Mouse (Mus musculus): Measurements from ENCODE around the gene Plxnb1.
A peak's percentile ranks its signal among the peaks of the same experiment; 100 is the strongest.

DNA sequence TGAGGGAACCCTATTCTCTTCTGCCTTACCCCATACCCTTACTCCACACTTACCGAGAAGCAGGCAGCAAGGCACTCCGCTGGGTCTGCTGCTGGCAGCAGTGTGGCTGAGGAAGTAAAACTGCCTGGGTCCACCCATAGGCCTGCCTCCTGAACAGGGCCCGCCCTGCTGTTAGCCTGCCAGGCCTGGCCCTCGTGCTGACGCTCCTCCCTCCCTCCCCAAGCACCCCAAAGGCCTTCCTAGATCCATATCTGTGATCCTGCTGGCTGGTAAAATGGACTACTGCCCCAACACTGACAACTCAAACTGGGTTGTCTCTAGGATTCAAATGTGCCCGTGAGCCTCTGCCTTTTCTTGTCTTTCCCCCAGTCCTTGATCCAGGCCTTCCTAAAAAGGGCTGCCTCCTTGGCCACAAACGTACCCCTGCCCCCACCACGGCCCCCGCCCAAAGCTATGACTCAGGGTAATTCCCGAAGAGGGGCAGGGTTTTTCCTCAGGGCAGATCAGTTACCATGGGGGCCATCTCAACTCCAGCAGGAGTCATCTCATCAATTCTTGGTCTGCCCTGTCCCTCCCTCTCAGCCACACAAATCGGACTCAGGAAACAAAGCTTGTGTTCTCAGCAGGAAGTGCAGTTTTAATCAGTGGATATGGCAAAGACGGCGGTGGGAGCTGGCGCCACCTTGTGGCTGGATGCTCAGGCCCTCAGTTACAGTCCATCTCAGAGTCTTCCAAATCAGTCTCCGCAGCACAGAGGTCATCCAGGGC is 35.9 kb upstream of the Plxnb1 start, which contains the start of gene Trex1:
- TF ChIP-seq CTCF (IDR thresholded peaks at IDR 0.05; ENCODE audit: extremely low read depth, insufficient read depth, low read length) = peak; percentile 92
- TF ChIP-seq POLR2A (IDR thresholded peaks at IDR 0.05; ENCODE audit: extremely low read depth, insufficient read depth, low read length) = peak; percentile 93

Measured in cortical plate, adult 2 months (tissue).